Mouse (Mus musculus): ENCODE results near the gene Olfr136.

The Olfr136 gene

GRCm38 (mm10) chr17:38329531-38329930 lies at the start of gene Olfr136:
Olfr136 (plus strand) TSS chr17:38329831.
- no peak for DNase-seq (ENCODE audit: low spot score in 2 of 2)

- no peak for DNase-seq (ENCODE audit: low spot score in 2 of 2)
Measured at GRCm38 (mm10) chr17:38307470-38307869, 22.2 kb upstream of the Olfr136 start, which contains the start of gene Olfr137. Olfr137 (minus strand) TSS chr17:38307570.

All from cerebellum, postnatal 4 days (tissue).